Mouse (Mus musculus): Measurements from ENCODE around the gene Ube2cbp. TPM values are rescaled to one million over a fixed set of nuclear protein-coding genes. Genes with fewer than 3 reads are reported as not detected.

The Ube2cbp gene
- polyA plus RNA-seq, 1 experiment from 2014 or later = 7.3 TPM

DNA sequence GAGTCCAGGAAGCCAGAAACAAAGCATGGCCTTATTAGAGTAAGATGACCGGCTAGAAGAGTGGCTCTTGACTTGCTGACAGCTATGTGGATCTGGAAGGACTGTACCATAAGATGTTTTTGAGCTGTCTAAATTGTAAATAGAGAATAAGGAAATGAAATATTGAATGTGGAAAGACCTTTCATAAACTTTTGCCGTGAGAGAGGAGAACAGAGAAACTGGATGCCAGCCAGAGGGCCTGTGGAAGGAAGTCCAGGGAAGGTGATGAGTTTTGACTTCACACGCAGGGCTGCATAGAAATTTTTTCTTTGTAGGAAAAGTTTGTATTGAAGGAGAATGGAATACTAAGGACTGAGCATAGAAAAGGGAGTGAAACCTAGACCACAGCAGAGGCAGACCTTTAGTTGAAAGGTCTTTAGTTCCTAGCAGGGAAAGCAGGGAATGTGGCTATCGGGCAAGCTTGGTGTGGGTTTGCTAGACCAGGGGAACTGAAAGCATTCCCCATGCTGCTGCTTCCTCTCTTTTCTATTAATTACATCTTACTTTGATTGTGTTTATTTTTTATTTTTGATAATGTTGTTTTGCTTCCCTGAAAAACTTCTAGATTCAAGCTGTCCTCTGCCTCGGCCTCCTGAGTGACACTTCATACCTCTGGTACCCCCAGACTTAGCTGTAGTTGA is 13.8 kb upstream of the Ube2cbp start:
- Histone ChIP-seq H3K4me3 (ENCODE audit: low read depth, low read length) (no peak overlapping the region), H3K27me3 (ENCODE audit: control insufficient read depth, insufficient read depth, low read length) (no peaks in the 10 kb centered on the region), H3K4me2 (ENCODE audit: low read depth, low read length) (no peak overlapping the region), H3K27ac (replicated peaks; ENCODE audit: low read depth, low read length) (no peak overlapping the region), H3K9ac (replicated peaks; ENCODE audit: low read length) (no peak overlapping the region), H3K4me1 (ENCODE audit: control insufficient read depth, insufficient read depth, low read length) (no peaks in the 10 kb centered on the region), H3K36me3 (replicated peaks; ENCODE audit: control insufficient read depth, insufficient read depth, low read depth, low read length) (no peaks in the 10 kb centered on the region), H3K9me3 (replicated peaks; ENCODE audit: control insufficient read depth, low read length) (no peaks in the 10 kb centered on the region)
- ATAC-seq (replicated peaks; ENCODE audit: insufficient number of reproducible peaks, low FRiP score, low TSS enrichment, low read depth) (no peak), DNase-seq (ENCODE audit: low spot score) (no peak)
- 93% methylated on average over 5 of the region's 5 CpGs for WGBS

DNA sequence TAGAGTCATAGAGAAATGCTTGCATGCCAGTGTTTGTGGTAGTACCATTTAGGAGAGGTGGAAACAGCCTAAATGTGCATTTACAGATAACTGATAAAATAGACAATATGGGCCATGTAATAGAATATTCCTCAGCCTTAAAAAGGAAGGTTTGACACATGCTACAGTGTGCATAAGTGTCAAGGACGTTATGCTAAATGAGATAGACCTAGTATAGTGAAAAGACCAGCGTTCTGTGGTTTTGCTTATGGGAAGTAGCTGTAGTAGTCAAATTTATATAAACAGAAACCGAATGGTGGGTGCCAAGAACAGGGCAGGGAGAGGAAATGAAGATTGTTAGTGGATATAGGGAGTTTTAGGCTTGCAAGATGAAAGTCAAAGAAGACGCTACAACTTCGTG is 12.0 kb upstream of the Ube2cbp start:
- WGBS = 84% methylated on average over 5 of the region's 5 CpGs
- H3K9me3 ChIP-seq (replicated peaks; ENCODE audit: control insufficient read depth, low read length) = no peaks in the 10 kb centered on the region
- no peaks in the 10 kb centered on the region for H3K4me1 ChIP-seq (ENCODE audit: control insufficient read depth, insufficient read depth, low read length)
- H3K4me3 ChIP-seq (ENCODE audit: low read depth, low read length) = no peak overlapping the region
- H3K27me3 ChIP-seq (ENCODE audit: control insufficient read depth, insufficient read depth, low read length) = no peaks in the 10 kb centered on the region
- H3K36me3 ChIP-seq (replicated peaks; ENCODE audit: control insufficient read depth, insufficient read depth, low read depth, low read length) = no peaks in the 10 kb centered on the region
- ATAC-seq (replicated peaks; ENCODE audit: insufficient number of reproducible peaks, low FRiP score, low TSS enrichment, low read depth) (no peak), DNase-seq (ENCODE audit: low spot score) (no peak)
- H3K9ac ChIP-seq (replicated peaks; ENCODE audit: low read length) = no peak overlapping the region
- no peak overlapping the region for H3K4me2 ChIP-seq (ENCODE audit: low read depth, low read length)
- no peak overlapping the region for H3K27ac ChIP-seq (replicated peaks; ENCODE audit: low read depth, low read length)

DNA sequence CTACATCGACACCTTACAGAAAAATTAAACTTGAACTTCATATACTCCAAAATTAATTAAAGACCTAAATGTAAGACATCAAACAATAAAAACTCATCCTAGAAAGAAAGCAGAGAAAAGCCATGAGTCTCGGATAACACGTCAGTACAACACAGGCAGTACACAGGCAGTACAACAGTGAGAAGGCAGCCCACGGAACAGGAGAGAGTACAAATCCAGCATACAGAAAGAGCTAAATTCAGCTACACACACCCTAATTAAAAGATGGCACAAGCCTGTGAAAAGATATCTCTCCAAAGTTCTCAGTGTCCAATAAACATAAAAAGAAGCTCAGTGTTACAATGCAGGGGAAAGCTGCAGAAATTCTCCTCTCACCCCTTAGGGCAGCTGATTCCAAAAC is 11.2 kb upstream of the Ube2cbp start:
- no peak for DNase-seq (ENCODE audit: low spot score)
- Histone ChIP-seq H3K4me1 (ENCODE audit: control insufficient read depth, insufficient read depth, low read length) (no peaks in the 10 kb centered on the region), H3K27me3 (ENCODE audit: control insufficient read depth, insufficient read depth, low read length) (no peaks in the 10 kb centered on the region), H3K27ac (replicated peaks; ENCODE audit: low read depth, low read length) (no peak overlapping the region), H3K9me3 (replicated peaks; ENCODE audit: control insufficient read depth, low read length) (no peaks in the 10 kb centered on the region), H3K36me3 (replicated peaks; ENCODE audit: control insufficient read depth, insufficient read depth, low read depth, low read length) (no peaks in the 10 kb centered on the region), H3K4me3 (ENCODE audit: low read depth, low read length) (no peak overlapping the region), H3K9ac (replicated peaks; ENCODE audit: low read length) (no peak overlapping the region), H3K4me2 (ENCODE audit: low read depth, low read length) (no peak overlapping the region)
- 91% methylated on average over 4 of the region's 4 CpGs for WGBS
- ATAC-seq (replicated peaks; ENCODE audit: insufficient number of reproducible peaks, low FRiP score, low TSS enrichment, low read depth) = no peak

DNA sequence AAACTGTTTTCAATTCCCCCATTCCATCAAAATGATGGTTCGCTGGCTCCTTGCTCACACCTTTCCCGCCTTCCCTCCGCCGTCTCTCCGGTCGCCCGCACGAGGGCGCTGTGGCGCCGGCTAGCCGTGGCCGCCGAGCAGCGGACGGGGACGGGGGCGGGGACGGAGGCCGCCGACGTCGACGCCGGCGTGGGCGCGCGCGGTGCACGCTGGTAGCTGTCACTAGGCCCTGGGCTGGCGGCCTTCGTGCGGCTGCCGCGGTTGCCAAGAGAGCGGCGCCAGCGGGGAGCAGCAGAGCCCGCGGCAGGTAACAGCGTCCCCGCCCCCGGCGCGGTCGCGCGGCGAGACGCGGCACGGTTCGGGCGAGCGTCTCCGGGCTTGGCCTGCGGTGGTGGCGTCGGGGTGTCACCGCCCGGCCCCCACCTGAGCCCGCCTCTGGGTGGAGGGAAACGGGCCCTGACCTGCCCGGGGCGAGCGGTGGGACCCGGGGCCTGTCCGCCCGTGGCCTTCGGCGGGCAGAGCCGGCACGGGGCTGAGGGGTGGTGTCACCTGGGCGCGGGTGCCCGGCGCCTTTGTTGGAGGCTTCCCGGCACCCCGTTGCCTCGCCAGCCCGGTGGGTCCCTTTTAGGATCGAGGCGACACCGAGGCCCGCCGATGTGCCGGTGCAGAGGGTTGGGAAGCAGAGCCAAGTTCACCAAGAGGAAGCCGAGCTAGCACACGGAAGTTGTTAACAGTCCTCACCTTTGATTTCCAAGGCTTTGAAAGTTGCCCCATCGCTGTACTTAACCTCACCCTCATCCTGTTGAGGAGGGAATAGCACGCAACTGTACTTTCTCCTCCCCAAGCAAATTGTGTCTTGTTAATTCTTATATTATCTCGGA is 2.5 kb upstream of the Ube2cbp start, which contains the start of gene Dop1a:
TSS of gene Dop1a (plus strand) at position 165 of the 881 bp plus-strand sequence.
- H3K4me1 ChIP-seq (ENCODE audit: control insufficient read depth, insufficient read depth, low read length) = no peaks in the 10 kb centered on the region
- peak within 1 kb of the TSS; percentile 89 for H3K4me2 ChIP-seq (ENCODE audit: low read depth, low read length)
- DNase-seq (ENCODE audit: low spot score) = peak; percentile 92
- under 1% methylated on average over 88 of the region's 93 CpGs for WGBS
- no peaks in the 10 kb centered on the region for H3K36me3 ChIP-seq (replicated peaks; ENCODE audit: control insufficient read depth, insufficient read depth, low read depth, low read length)
- peak within 1 kb of the TSS; percentile 82 for H3K9ac ChIP-seq (replicated peaks; ENCODE audit: low read length)
- H3K27ac ChIP-seq (replicated peaks; ENCODE audit: low read depth, low read length) = peak within 1 kb of the TSS; percentile 4; the same call in 1 of the 2 replicates
- H3K4me3 ChIP-seq (ENCODE audit: low read depth, low read length) = peak within 1 kb of the TSS; percentile 83
- H3K9me3 ChIP-seq (replicated peaks; ENCODE audit: control insufficient read depth, low read length) = no peaks in the 10 kb centered on the region
- ATAC-seq (replicated peaks; ENCODE audit: insufficient number of reproducible peaks, low FRiP score, low TSS enrichment, low read depth) = peak; percentile 95
- H3K27me3 ChIP-seq (ENCODE audit: control insufficient read depth, insufficient read depth, low read length) = peaks cover 2% of the 10 kb centered on the region; the same call in 1 of the 2 replicates

DNA sequence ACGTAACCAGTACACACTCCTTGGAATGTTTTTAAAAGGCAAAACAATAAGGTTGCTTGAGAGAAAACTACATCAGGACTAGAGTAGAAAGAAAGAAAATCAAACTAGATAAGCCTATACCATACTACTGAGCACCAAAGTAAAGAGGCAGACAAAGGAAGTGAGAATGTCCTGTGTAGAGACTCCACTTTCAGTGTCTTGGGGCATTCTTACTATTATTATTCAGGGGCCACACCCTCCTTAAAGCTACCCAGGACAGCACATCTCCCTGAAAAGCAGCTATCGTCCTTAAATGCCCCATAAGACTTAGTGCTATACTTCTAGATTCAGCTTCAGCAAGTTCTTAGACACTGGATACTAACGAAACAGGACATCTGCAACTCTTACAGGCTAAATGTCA is 11.1 kb downstream of the Ube2cbp start:
- no peaks in the 10 kb centered on the region for H3K9me3 ChIP-seq (replicated peaks; ENCODE audit: control insufficient read depth, low read length)
- H3K27me3 ChIP-seq (ENCODE audit: control insufficient read depth, insufficient read depth, low read length) = no peaks in the 10 kb centered on the region
- WGBS = 76% methylated on average over 3 of the region's 3 CpGs
- ATAC-seq (replicated peaks; ENCODE audit: insufficient number of reproducible peaks, low FRiP score, low TSS enrichment, low read depth) (no peak), DNase-seq (ENCODE audit: low spot score) (no peak)
- H3K27ac ChIP-seq (replicated peaks; ENCODE audit: low read depth, low read length) = no peak overlapping the region
- no peaks in the 10 kb centered on the region for H3K36me3 ChIP-seq (replicated peaks; ENCODE audit: control insufficient read depth, insufficient read depth, low read depth, low read length)
- H3K4me2 ChIP-seq (ENCODE audit: low read depth, low read length) = no peak overlapping the region
- no peak overlapping the region for H3K9ac ChIP-seq (replicated peaks; ENCODE audit: low read length)
- no peaks in the 10 kb centered on the region for H3K4me1 ChIP-seq (ENCODE audit: control insufficient read depth, insufficient read depth, low read length)
- H3K4me3 ChIP-seq (ENCODE audit: low read depth, low read length) = no peak overlapping the region

DNA sequence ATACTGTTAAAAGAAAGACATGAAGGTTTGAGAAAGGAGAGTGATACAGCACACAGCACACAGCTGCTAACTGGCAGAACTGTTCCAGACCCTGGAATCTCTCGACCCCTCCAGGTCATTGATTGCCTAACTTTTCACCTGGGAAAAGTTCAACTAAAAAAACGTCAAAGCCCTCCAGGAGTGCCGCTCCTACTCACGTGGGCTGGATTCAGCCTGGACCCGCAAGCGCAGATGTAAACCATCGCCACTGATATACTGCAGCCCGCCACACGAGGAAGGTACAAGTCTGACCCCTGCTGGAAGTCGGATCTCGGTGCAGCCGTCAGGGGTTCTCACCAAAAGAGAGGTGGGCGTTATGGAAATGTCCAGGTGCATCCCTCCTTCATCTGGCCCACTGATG is 13.1 kb downstream of the Ube2cbp start:
- Histone ChIP-seq H3K4me3 (ENCODE audit: low read depth, low read length) (no peak overlapping the region), H3K36me3 (replicated peaks; ENCODE audit: control insufficient read depth, insufficient read depth, low read depth, low read length) (no peaks in the 10 kb centered on the region), H3K9ac (replicated peaks; ENCODE audit: low read length) (no peak overlapping the region), H3K4me2 (ENCODE audit: low read depth, low read length) (0 out of 2 replicates have a peak overlapping the region, but pooled peaks have one; percentile 7), H3K4me1 (ENCODE audit: control insufficient read depth, insufficient read depth, low read length) (no peaks in the 10 kb centered on the region), H3K27me3 (ENCODE audit: control insufficient read depth, insufficient read depth, low read length) (no peaks in the 10 kb centered on the region), H3K9me3 (replicated peaks; ENCODE audit: control insufficient read depth, low read length) (no peaks in the 10 kb centered on the region), H3K27ac (replicated peaks; ENCODE audit: low read depth, low read length) (no peak overlapping the region)
- under 1% methylated on average over 13 of the region's 13 CpGs for WGBS
- ATAC-seq (replicated peaks; ENCODE audit: insufficient number of reproducible peaks, low FRiP score, low TSS enrichment, low read depth) = peak; percentile 79
- peak; percentile 81 for DNase-seq (ENCODE audit: low spot score)

DNA sequence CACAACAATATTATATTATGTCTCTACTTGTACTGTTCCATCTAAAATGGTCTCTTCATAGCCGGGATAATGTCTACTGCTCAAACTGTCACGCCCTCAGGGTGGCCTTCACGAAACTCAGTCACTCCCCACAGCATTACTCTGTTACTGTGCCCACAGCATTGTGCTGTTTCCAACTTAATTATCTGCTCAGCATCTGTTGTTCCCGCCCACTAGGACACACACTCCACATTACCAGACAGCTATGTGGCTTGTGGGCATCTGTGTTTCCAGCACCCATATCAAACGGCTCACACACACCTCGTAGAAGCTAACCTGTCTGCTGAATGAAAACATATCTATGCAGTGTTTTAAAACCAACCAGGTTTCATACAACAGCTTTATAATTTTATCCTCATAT is 13.7 kb downstream of the Ube2cbp start:
- Histone ChIP-seq H3K9ac (replicated peaks; ENCODE audit: low read length) (no peak overlapping the region), H3K9me3 (replicated peaks; ENCODE audit: control insufficient read depth, low read length) (no peaks in the 10 kb centered on the region), H3K4me2 (ENCODE audit: low read depth, low read length) (no peak overlapping the region), H3K27me3 (ENCODE audit: control insufficient read depth, insufficient read depth, low read length) (no peaks in the 10 kb centered on the region), H3K4me3 (ENCODE audit: low read depth, low read length) (no peak overlapping the region), H3K36me3 (replicated peaks; ENCODE audit: control insufficient read depth, insufficient read depth, low read depth, low read length) (no peaks in the 10 kb centered on the region), H3K27ac (replicated peaks; ENCODE audit: low read depth, low read length) (no peak overlapping the region), H3K4me1 (ENCODE audit: control insufficient read depth, insufficient read depth, low read length) (no peaks in the 10 kb centered on the region)
- ATAC-seq (replicated peaks; ENCODE audit: insufficient number of reproducible peaks, low FRiP score, low TSS enrichment, low read depth) (no peak), DNase-seq (ENCODE audit: low spot score) (no peak)
- 61% methylated on average over 6 of the region's 6 CpGs for WGBS

DNA sequence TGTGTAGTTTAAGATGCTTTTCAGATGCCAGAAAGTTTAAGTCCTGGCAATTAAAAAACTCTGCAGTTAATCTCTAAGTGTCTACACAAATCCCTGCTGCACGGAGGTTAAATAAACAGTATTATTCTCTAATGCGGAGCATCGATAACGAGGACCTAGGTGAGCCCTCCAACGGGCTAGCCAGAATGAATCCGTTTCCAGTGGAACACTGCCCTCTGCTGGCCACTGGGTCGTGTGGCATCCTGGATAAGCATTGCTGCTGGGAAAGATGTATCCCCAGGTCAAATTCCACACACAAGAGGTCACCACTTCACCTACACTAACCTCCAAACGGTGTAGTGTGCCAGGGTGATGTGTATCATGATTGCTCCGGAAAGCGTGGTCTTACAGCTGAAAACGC is 15.2 kb downstream of the Ube2cbp start:
- H3K9ac ChIP-seq (replicated peaks; ENCODE audit: low read length) = no peak overlapping the region
- 5% methylated on average over 11 of the region's 11 CpGs for WGBS
- H3K27me3 ChIP-seq (ENCODE audit: control insufficient read depth, insufficient read depth, low read length) = no peaks in the 10 kb centered on the region
- no peaks in the 10 kb centered on the region for H3K4me1 ChIP-seq (ENCODE audit: control insufficient read depth, insufficient read depth, low read length)
- H3K4me3 ChIP-seq (ENCODE audit: low read depth, low read length) = no peak overlapping the region
- no peak overlapping the region for H3K4me2 ChIP-seq (ENCODE audit: low read depth, low read length)
- DNase-seq (ENCODE audit: low spot score) (peak; percentile 90), ATAC-seq (replicated peaks; ENCODE audit: insufficient number of reproducible peaks, low FRiP score, low TSS enrichment, low read depth) (peak; percentile 38)
- no peaks in the 10 kb centered on the region for H3K36me3 ChIP-seq (replicated peaks; ENCODE audit: control insufficient read depth, insufficient read depth, low read depth, low read length)
- no peaks in the 10 kb centered on the region for H3K9me3 ChIP-seq (replicated peaks; ENCODE audit: control insufficient read depth, low read length)
- no peak overlapping the region for H3K27ac ChIP-seq (replicated peaks; ENCODE audit: low read depth, low read length)
